Mouse (Mus musculus) CH12.LX (cell line): Measurements from ENCODE around the gene C130079G13Rik.

Experiments used
- CHD2 ChIP-seq: IDR thresholded peaks from 2 replicates; pipeline ENCODE4 v1.6.1; 2011; ENCODE audit warnings: low read length, improper control_type of control experiment
- CTCF ChIP-seq, 2 experiments: IDR thresholded peaks in 1 of 2; conservative IDR thresholded peaks in 1 of 2; 2 replicates each; pipeline ENCODE4 v1.5.1; 2011 to 2012; ENCODE audit warnings: low read depth in 2 of 2, low read length in 2 of 2, improper control_type of control experiment in 1 of 2, inconsistent platforms in 1 of 2, mild to moderate bottlenecking in 1 of 2, moderate library complexity in 1 of 2
- ELF1 ChIP-seq: IDR thresholded peaks from 2 replicates; pipeline ENCODE4 v1.6.1; 2014; ENCODE audit warnings: low read depth, mild to moderate bottlenecking, inconsistent platforms, low read length, improper control_type of control experiment
- EP300 ChIP-seq: IDR thresholded peaks from 2 replicates; pipeline ENCODE4 v1.6.1; 2011; ENCODE audit warnings: low read length, improper control_type of control experiment
- JUN ChIP-seq: IDR thresholded peaks from 2 replicates; pipeline ENCODE4 v1.6.1; 2011; ENCODE audit warnings: low read depth, mild to moderate bottlenecking, low read length, improper control_type of control experiment, moderate library complexity; ENCODE audit not compliant: insufficient read depth
- JUND ChIP-seq: conservative IDR thresholded peaks from 2 replicates; pipeline ENCODE4 v1.6.1; 2011; ENCODE audit warnings: low read depth, low read length, improper control_type of control experiment
- MAX ChIP-seq: IDR thresholded peaks from 2 replicates; pipeline ENCODE4 v1.6.1; 2011; ENCODE audit warnings: low read length, improper control_type of control experiment
- MAZ ChIP-seq: IDR thresholded peaks from 2 replicates; pipeline ENCODE4 v1.6.1; 2012; ENCODE audit warnings: low read depth, mild to moderate bottlenecking, inconsistent platforms, low read length, improper control_type of control experiment, moderate library complexity
- MXI1 ChIP-seq: IDR thresholded peaks from 2 replicates; pipeline ENCODE4 v1.6.1; 2011; ENCODE audit warnings: mild to moderate bottlenecking, low read depth, low read length, improper control_type of control experiment
- POLR2A ChIP-seq: IDR thresholded peaks from 2 replicates; pipeline ENCODE4 v1.6.1; 2011; ENCODE audit warnings: low read depth, mild to moderate bottlenecking, improper control_type of control experiment, low read length
- TCF12 ChIP-seq: IDR thresholded peaks from 2 replicates; pipeline ENCODE4 v1.6.1; 2014; ENCODE audit warnings: low read depth, mild to moderate bottlenecking, inconsistent platforms, low read length, improper control_type of control experiment
- UBTF ChIP-seq: IDR thresholded peaks from 2 replicates; pipeline ENCODE4 v1.6.1; 2012; ENCODE audit warnings: low read depth, mild to moderate bottlenecking, inconsistent platforms, low read length, improper control_type of control experiment, moderate library complexity

DNA sequence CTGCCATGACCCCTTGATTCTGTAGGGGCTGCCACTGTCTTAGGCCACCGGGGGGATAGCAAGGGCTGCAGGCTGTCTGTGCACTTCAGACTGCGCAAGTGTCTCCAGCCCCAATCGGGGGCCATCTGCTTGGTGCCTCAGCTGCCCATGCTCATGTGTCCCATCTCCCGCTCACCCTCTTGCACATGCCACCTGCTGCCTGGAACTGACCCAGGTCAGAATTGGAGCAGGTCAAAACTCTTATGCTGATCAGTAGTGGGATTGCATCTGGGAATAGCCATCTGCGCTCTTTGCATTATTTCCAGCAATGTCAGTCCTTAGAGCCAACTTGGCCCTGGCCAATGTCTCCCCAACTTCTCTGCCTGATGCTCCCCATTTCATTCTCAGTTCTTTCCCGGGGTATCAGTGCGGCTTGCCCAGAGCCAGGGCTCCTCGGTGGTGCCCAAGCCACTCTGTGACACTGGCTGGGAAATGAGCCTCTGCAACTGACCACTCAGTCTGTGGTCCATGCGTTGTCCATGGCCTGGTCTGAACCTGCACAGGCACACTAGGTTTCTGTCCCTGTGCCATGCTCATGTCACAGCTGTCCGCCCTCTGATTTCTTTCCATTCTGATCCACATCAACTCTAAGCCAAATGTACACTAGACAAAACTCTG is 22.4 kb downstream of the C130079G13Rik start:
- TF ChIP-seq JUND = no peak
- TF ChIP-seq CTCF (conservative IDR thresholded peaks at IDR 0.05 in 1 of 2, IDR thresholded peaks at IDR 0.05 in 1 of 2; ENCODE audit: low read depth in 2 of 2, low read length in 2 of 2) = no peak
- no peak for TF ChIP-seq MXI1
- TF ChIP-seq MAX = no peak
- no peak for TF ChIP-seq POLR2A
- TF ChIP-seq EP300 = no peak
- no peak for TF ChIP-seq UBTF
- no peak for TF ChIP-seq ELF1
- no peak for TF ChIP-seq MAZ
- no peak for TF ChIP-seq JUN
- no peak for TF ChIP-seq TCF12
- TF ChIP-seq CHD2 = no peak
